Mouse (Mus musculus): ENCODE measurements around the gene Zfp850. TPM values are rescaled to one million over a fixed set of nuclear protein-coding genes. Genes with fewer than 3 reads are reported as not detected.
A peak's percentile ranks its signal among the peaks of the same experiment; 100 is the strongest.
"Not testable (repeated sequence)": the region's sequence is repeated elsewhere in the genome, so short reads cannot be mapped to it uniquely, and the experiment has no call there.

The Zfp850 gene
- polyA plus RNA-seq, 1 experiment from 2014 or later: 2.5 TPM

DNA sequence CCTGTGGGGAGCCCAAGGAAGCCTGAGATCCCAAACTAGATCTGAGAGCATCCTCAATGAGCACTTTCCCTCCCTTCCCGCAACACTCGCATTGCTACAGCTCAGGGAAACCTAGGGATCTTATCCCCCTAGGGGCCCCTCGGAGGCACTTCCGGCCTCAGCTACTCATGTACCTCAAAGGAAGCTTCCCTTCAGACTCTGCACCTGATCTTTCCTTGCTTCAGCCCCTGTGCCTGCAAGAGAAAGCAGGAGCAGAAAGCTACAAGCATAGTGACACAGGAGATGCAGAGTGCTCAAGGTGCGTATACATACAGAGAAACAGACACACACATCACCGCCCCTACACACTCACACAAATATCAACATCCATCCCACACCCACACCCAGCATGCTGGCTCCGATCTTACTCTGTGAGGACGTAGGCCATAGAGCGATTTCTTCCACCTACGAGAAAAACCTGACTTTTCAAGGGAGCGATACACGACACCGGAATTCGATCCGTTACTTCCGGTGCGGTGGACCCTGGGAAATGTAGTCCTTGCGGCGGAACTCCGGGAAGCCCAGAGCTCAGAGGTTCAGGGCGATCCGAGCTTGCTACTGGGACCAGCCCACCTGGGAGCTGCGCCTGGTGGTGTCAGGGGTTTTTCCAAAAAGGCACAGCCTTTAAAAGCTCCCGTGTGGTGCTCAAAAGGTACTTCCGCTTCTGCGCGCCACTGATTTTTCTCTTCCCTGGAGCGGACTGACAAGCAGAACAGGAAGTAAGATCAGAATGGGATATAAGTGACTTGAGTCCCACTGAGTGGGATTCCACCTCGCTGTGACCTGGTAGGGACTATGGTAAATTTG, 35.0 kb downstream of the Zfp850 start, which contains the start of gene Zfp780b:
Gene Zfp780b (minus strand): TSS at position 489 of the 846 bp plus-strand sequence.
- peaks cover 4% of the 10 kb centered on the region; the same call in 1 of the 2 replicates for H3K9me3 ChIP-seq (replicated peaks)
- peak within 1 kb of the TSS; percentile 79 for H3K27ac ChIP-seq
- peaks cover 9% of the 10 kb centered on the region for H3K36me3 ChIP-seq
- H3K9ac ChIP-seq: peak within 1 kb of the TSS; percentile 89
- DNase-seq: peak; percentile 68
- H3K27me3 ChIP-seq: no peaks in the 10 kb centered on the region
- H3K4me1 ChIP-seq (replicated peaks): peaks cover 29% of the 10 kb centered on the region
- ATAC-seq (ENCODE audit: low read depth): peak; percentile 92
- H3K4me3 ChIP-seq (replicated peaks): peak within 1 kb of the TSS; percentile 91
- WGBS (ENCODE audit: insufficient replicate concordance): under 1% methylated on average over 29 of the region's 29 CpGs
- H3K4me2 ChIP-seq: peak within 1 kb of the TSS; percentile 90

DNA sequence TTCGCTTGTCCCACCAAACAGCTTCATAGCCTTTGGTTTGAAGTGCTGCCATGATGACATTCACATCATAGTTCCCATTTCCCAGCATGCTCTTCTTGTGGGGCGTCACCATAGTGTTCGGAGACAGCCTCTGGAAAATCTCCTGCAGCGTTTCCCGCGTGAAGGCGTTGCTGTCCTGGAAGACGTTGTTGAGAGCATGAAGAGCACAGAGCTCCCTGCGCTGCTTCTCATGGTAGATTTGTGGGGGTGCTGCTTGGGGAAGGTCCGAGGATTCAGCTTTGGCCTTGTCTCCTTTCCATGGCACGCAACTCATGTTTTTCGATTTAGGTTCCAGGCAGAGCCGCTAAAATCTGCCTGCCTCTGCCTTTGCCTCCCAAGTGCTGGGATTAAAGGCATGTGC, 64.5 kb downstream of the Zfp850 start:
- WGBS (ENCODE audit: insufficient replicate concordance): 77% methylated on average over 13 of the region's 13 CpGs
- not testable (repeated sequence) for H3K27me3 ChIP-seq; DNase-seq; H3K9ac ChIP-seq; H3K4me2 ChIP-seq; H3K4me1 ChIP-seq (replicated peaks); H3K4me3 ChIP-seq (replicated peaks); ATAC-seq (ENCODE audit: low read depth); H3K9me3 ChIP-seq (replicated peaks); H3K36me3 ChIP-seq; H3K27ac ChIP-seq

- H3K27me3 ChIP-seq; H3K4me1 ChIP-seq (replicated peaks); DNase-seq; H3K9me3 ChIP-seq (replicated peaks); H3K27ac ChIP-seq; H3K36me3 ChIP-seq; H3K9ac ChIP-seq; H3K4me3 ChIP-seq (replicated peaks); ATAC-seq (ENCODE audit: low read depth); H3K4me2 ChIP-seq: not testable (repeated sequence)
- 26% methylated on average over 5 of the region's 7 CpGs for WGBS (ENCODE audit: insufficient replicate concordance)
These were observed 72.0 kb downstream of the Zfp850 start for GRCm38 (mm10) chr7:27941869-27942268.

Other genes with a start within 250 kb of the Zfp850 start
- gene Zfp626, start 206.9 kb downstream of the Zfp850 start, polyA plus RNA-seq (2015; fragmentation: Nextera tagmentation; extraction: Ambion mirVana): 0.75 and 0.86 TPM in 2 replicates
- gene Zfp59, start 175.5 kb downstream of the Zfp850 start, polyA plus RNA-seq (2015; fragmentation: Nextera tagmentation; extraction: Ambion mirVana): 1.8 and 2.5 TPM in 2 replicates
- gene Zfp607a, start 156.6 kb downstream of the Zfp850 start, polyA plus RNA-seq (2015; fragmentation: Nextera tagmentation; extraction: Ambion mirVana): 1.2 and 1.3 TPM in 2 replicates
- gene Zfp974, start 84.7 kb downstream of the Zfp850 start, polyA plus RNA-seq (2015; fragmentation: Nextera tagmentation; extraction: Ambion mirVana): 0.84 and 1.1 TPM in 2 replicates
- 4.9 and 5.1 TPM in 2 replicates for gene Zfp780b, start 34.9 kb downstream of the Zfp850 start, polyA plus RNA-seq (2015; fragmentation: Nextera tagmentation; extraction: Ambion mirVana)
- 191 and 201 TPM in 2 replicates for gene Psmc4, start 36.0 kb upstream of the Zfp850 start, polyA plus RNA-seq (2015; fragmentation: Nextera tagmentation; extraction: Ambion mirVana)
- 0.05 and 0.10 TPM in 2 replicates for gene Fcgbp, start 57.1 kb upstream of the Zfp850 start, polyA plus RNA-seq (2015; fragmentation: Nextera tagmentation; extraction: Ambion mirVana)
- gene 9530053A07Rik, start 115.4 kb upstream of the Zfp850 start, polyA plus RNA-seq (2015; fragmentation: Nextera tagmentation; extraction: Ambion mirVana): not detected in 2 replicates
- 112 and 133 TPM in 2 replicates for gene Fbl, start 155.6 kb upstream of the Zfp850 start, polyA plus RNA-seq (2015; fragmentation: Nextera tagmentation; extraction: Ambion mirVana)
- 1.6 and 1.7 TPM in 2 replicates for gene Dyrk1b, start 165.4 kb upstream of the Zfp850 start, polyA plus RNA-seq (2015; fragmentation: Nextera tagmentation; extraction: Ambion mirVana)